Mouse (Mus musculus): Measurements from ENCODE around the gene Kcnj10.

DNA sequence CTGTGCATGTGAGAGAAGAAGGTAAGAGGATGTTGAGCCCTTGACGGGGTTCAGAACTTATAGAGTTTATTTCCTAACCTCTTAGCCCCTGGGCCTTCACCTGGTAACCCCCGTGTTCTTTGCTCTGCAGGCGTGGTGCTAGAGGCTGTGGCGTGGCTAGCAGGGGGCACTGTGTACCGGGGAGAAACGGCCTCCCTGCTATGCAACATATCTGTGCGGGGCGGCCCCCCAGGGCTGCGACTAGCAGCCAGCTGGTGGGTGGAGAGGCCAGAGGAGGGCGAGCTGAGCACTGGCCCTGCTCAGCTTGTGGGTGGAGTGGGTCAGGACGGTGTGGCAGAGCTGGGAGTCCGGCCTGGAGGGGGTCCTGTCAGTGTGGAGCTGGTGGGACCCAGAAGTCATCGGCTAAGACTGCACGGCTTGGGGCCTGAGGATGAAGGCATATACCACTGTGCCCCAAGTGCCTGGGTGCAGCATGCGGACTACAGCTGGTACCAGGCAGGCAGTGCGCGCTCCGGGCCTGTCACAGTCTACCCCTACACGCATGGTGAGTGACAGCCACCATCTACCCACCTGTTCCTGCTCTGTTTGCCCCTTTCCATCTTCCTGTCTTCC is 22.5 kb upstream of the Kcnj10 start:
- peak; percentile 21; the same call in 1 of the 2 replicates for TF ChIP-seq POLR2A (IDR thresholded peaks at IDR 0.05; ENCODE audit: control insufficient read depth, low read depth, low read length)
- no peak for TF ChIP-seq CTCF (IDR thresholded peaks at IDR 0.05; ENCODE audit: control insufficient read depth, insufficient read depth, insufficient replicate concordance, low read depth, low read length)
